Mouse (Mus musculus): ENCODE results near the gene Mthfd1.

GRCm38 (mm10) chr12:76254725-76255498 is at the start of gene Mthfd1:
- no peak for TF ChIP-seq CTCF (IDR thresholded peaks at IDR 0.05; ENCODE audit: low read depth)
- TF ChIP-seq EP300 (IDR thresholded peaks at IDR 0.05; ENCODE audit: low read depth): no peak

Measured in heart, postnatal 0 days (tissue).